Mouse (Mus musculus) Patski (cell line): ENCODE data around the gene Suclg2. TPM values are rescaled to one million over a fixed set of nuclear protein-coding genes. Genes with fewer than 3 reads are reported as not detected.
A peak's percentile ranks its signal among the peaks of the same experiment; 100 is the strongest.

Experiments
- ATAC-seq: fragments of 100-300 bp; one replicate; pipeline ENCODE4 v1.8.0; 2021
- CTCF ChIA-PET: fragments of 350-600 bp; sonication (Branson Sonifier 250); formaldehyde crosslinking; loops from one replicate; lab custom pipeline; 2022; ENCODE audit warnings: inconsistent platforms; lab: Charles Lee
- POLR2A ChIA-PET: fragments of 350-600 bp; sonication (Branson Sonifier 250); formaldehyde crosslinking; loops from one replicate; lab custom pipeline; 2022; ENCODE audit warnings: antibody characterized with exemption, inconsistent platforms; lab: Charles Lee
- DNase-seq: peaks from one replicate; pipeline ENCODE4 v3.0.0-alpha.2; 2011; ENCODE audit warnings: low read depth, low spot score
- H3K27me3 ChIP-seq: fragments of 371-371 bp; one replicate; pipeline ENCODE4 v1.5.1; 2021
- CTCF ChIP-seq: fragments of 100-300 bp; IDR thresholded peaks from one replicate; pipeline ENCODE4 v1.5.1; 2021
- in situ Hi-C: fragments of 300-500 bp; cut with MboI; formaldehyde crosslinking; loops from 3 replicates; pipeline ENCODE4 v1.11.1; 2018; ENCODE audit warnings: low pct_unique_long_range_greater_than_20kb, mixed read lengths
- polyA plus RNA-seq: library from polyadenylated mRNA; unstranded; gene quantifications from one replicate; pipeline ENCODE4 v1.2.3, GENCODE M21; 2021

Suclg2 gene
- polyA plus RNA-seq, 1 experiment from 2014 or later: 176 TPM

DNA sequence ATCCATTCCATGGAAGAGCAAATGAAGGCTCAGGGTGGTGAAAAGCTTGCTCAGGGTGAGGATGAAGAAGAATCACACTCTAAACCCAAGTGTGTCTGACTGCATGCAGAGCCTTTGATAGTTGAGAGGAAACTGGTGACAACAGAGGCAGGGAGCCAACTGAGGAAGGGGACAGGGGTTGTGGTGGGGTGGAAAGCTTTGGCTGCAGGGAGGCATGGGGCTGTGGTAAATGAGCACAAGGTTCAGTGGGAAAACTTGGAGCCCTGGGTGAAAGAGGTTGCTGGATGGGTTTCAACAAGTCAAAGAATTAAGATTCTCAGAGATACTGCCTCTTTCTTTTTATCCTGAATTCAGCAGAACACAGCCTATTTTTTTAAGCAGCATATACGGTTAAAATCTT, 43.9 kb downstream of the Suclg2 start:
- ChIA-PET POLR2A (no interaction called here), CTCF (interaction anchor here (1.1 kb wide), 1 partner anchor 30 kb away, joined by 3 read pairs; no protein-coding TSS in a partner anchor)
- no peak for ATAC-seq
- no peaks in the 10 kb centered on the region for H3K27me3 ChIP-seq
- DNase-seq: no peak
- TF ChIP-seq CTCF: no peak
- in situ Hi-C loops: no loop called here

DNA sequence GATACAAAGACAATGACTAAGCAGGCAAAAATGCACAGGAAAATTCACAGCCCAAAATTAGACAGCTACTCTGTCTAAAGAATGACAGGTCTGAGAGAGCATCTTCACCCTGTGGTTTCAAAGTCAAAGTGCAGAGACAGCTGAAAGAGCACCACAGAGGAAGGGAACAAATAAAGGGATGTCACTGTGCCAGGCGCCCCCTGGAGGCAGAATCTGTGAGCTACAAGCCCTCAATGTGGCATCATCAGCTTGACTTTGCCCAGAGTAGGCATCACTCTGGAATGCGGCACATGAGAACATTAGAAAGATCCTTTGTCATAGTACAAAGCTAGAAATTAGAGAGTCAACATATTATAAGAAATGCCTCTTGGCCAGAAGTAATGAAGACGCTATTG, 49.3 kb downstream of the Suclg2 start:
- no peaks in the 10 kb centered on the region for H3K27me3 ChIP-seq
- ATAC-seq (peak; percentile 54), DNase-seq (no peak)
- CTCF ChIA-PET: interaction anchor here (0.8 to 2.9 kb wide), 6 partner anchors 9 to 42 kb away, joined by 3 to 9 read pairs (median 4); no protein-coding TSS in a partner anchor
- POLR2A ChIA-PET: no interaction called here
- peak; percentile 78 for TF ChIP-seq CTCF
- in situ Hi-C loops: no loop called here

DNA sequence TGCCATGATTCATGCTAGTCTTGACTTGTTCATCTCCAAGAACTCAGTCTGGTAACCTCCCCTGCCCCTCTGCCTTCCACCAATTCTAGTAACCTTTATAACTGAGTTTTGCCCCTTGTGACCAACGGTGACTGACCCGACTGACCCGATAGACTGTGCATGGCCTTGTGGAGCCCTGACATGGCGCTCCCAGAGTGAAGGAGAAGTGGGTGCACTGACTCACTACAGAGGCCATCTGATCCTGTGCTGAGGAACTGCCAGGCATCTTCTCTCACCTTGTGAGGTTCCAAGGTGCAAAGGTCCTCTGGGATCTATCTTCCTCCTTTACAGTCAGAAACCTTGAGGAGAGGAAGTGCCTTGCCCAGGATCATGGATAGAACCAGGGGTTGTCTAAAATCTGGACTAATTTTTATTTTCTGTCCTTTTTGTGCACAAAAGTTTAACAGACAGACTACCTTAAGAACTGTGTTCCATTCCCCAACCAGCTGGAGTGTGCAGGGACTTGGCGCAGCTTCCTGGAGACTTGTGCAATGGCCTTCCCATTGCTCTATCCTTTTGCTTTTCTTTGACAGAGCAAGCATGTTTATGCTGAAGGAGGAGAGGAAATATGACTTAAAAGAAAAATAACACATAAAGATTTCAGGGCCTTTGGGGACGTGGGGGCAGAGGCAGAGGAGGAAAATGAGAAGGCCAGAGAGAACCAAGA, 49.8 kb downstream of the Suclg2 start:
- POLR2A ChIA-PET: no interaction called here
- TF ChIP-seq CTCF: no peak
- no peak for ATAC-seq
- CTCF ChIA-PET: interaction anchor here (0.8 to 2.9 kb wide), 6 partner anchors 9 to 42 kb away, joined by 3 to 9 read pairs (median 4); no protein-coding TSS in a partner anchor
- no peaks in the 10 kb centered on the region for H3K27me3 ChIP-seq
- DNase-seq: no peak
- in situ Hi-C loops: no loop called here

GRCm38 (mm10) chr6:95657671-95658070, 60.9 kb downstream of the Suclg2 start:
- in situ Hi-C loops: no loop called here
- ChIA-PET POLR2A (no interaction called here), CTCF (interaction anchor here (0.8 kb wide), 1 partner anchor 14 kb away, joined by 3 read pairs; no protein-coding TSS in a partner anchor)
- H3K27me3 ChIP-seq: no peaks in the 10 kb centered on the region
- no peak for TF ChIP-seq CTCF
- no peak for DNase-seq
- ATAC-seq: no peak

DNA sequence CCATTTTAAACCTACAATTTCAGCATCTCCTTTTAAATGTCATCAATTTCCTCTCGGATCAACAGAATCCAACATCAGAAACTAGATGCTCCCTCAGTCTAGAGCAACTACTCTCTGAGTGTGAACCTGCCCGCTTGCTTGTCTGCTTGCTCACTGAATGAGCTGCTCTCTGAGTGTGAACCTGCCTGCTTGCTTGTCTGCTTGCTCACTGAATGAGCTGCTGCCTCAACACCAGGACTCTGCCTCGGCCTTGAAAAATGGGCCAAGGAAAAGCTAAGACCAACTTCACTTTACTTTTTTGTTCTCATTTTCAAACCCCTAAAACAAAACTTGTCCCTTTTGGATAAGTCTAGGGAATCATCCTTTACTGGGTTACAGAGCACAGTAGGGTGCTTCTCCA, 64.9 kb downstream of the Suclg2 start:
- H3K27me3 ChIP-seq: no peaks in the 10 kb centered on the region
- CTCF ChIA-PET: interaction anchor here (1.4 kb wide), 1 partner anchor 13 kb away, joined by 3 read pairs; no protein-coding TSS in a partner anchor
- POLR2A ChIA-PET: no interaction called here
- in situ Hi-C loops: no loop called here
- ATAC-seq (no peak), DNase-seq (no peak)
- TF ChIP-seq CTCF: no peak

DNA sequence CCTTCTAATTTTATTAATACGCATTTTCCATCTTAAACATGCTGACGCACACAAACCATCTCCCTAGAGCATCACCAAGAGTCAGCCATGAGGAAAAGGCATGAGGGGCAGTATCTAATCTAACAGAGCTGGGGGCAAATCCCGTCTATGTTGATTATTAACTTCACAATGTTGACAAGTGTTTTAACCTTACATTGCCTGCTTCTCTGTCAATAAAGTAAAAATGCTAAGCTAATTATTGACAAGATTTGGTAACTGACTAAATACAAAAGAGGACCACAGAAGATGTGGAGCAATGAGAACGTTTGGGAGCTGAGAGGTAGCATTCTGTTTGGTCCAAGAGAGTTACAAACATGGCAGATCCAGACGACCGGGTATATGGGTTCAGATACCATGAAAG, 65.8 kb downstream of the Suclg2 start:
- DNase-seq (no peak), ATAC-seq (no peak)
- no peaks in the 10 kb centered on the region for H3K27me3 ChIP-seq
- ChIA-PET CTCF (interaction anchor here (0.8 to 1.4 kb wide), 2 partner anchors 14 to 16 kb away, joined by 3 to 4 read pairs; no protein-coding TSS in a partner anchor), POLR2A (interaction anchor here (0.6 to 0.9 kb wide), 2 partner anchors 17 to 89 kb away, joined by 3 read pairs; no protein-coding TSS in a partner anchor)
- in situ Hi-C loops: no loop called here
- TF ChIP-seq CTCF: no peak

- DNase-seq (no peak), ATAC-seq (no peak)
- CTCF ChIA-PET: interaction anchor here (1.1 to 1.5 kb wide), 3 partner anchors 10 to 60 kb away, joined by 3 to 9 read pairs (median 3); no protein-coding TSS in a partner anchor
- TF ChIP-seq CTCF: no peak
- POLR2A ChIA-PET: interaction anchor here (0.6 kb wide), 2 partner anchors 20 to 31 kb away, joined by 3 read pairs; no protein-coding TSS in a partner anchor
- no peaks in the 10 kb centered on the region for H3K27me3 ChIP-seq
- in situ Hi-C loops: no loop called here
Measured at GRCm38 (mm10) chr6:95651391-95651876, 67.2 kb downstream of the Suclg2 start.

DNA sequence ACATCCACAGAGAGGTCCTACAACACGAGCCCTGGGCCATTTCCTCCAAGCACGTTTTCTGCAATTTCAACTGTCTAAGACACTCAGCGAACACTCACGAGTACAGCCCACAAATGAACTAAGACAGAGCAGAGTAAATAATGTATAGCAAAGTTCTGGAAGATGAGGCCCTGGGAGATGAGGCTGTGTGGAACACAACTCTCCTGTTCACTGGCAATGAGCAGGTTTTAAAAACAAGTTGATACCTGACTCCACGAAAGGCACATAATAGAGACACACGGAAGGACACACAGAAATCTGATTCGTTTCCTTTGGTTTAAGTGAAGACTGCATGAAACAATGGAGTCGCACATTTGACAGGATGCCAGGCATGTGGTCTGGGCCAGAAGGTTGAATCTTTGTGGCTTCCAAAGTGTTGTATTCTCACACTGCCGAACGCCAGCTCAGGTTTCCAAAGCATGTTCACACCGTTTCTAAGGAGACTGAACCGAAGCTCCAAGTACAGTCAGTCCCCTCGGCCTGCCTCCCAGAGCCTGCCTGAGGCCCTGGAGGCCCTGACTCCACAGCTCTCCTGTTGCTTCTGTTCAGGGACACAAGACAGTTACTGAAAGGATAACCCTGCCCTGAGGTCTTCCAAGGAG, 68.4 kb downstream of the Suclg2 start:
- ChIA-PET POLR2A (no interaction called here), CTCF (interaction anchor here (1.1 to 1.3 kb wide), 2 partner anchors 9 to 61 kb away, joined by 3 read pairs; no protein-coding TSS in a partner anchor)
- no peak for ATAC-seq
- no peak for DNase-seq
- no peak for TF ChIP-seq CTCF
- in situ Hi-C loops: no loop called here
- no peaks in the 10 kb centered on the region for H3K27me3 ChIP-seq

DNA sequence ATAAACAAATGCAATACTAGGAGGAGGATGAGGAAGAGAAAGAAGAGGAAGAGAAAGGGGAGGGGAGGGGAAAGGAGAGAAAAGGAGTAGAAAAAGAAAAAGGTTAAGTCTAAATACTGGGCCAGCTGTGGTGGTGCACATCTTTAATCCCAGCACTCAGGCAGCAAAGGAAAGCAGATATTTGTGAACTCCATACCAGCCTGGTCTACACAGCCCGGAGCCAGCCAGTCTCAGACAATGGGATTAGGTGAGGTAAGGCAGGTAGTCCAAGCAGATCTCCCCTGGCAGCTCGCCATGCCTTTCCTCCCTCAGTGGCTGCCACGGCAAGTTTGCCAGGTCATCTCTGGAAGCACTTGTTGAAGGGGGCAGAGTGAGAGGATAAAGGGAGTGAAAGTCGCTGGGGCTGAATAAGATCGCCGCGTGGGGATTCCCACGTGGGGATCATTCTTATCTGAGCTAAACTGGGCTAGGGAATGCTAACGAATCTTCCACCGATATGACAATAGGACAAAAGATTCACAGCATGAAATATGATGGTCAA, 69.4 kb downstream of the Suclg2 start:
- ATAC-seq (no peak), DNase-seq (no peak)
- no peak for TF ChIP-seq CTCF
- H3K27me3 ChIP-seq: no peaks in the 10 kb centered on the region
- POLR2A ChIA-PET: interaction anchor here (0.5 kb wide), 1 partner anchor 1282 kb away, joined by 3 read pairs; no protein-coding TSS in a partner anchor
- in situ Hi-C loops: no loop called here
- CTCF ChIA-PET: no interaction called here

- ChIA-PET POLR2A (no interaction called here), CTCF (interaction anchor here (1.2 to 1.5 kb wide), 3 partner anchors 14 to 33 kb away, joined by 3 to 5 read pairs (median 3); no protein-coding TSS in a partner anchor)
- ATAC-seq: no peak
- DNase-seq: no peak
- in situ Hi-C loops: no loop called here
- H3K27me3 ChIP-seq: no peaks in the 10 kb centered on the region
- no peak for TF ChIP-seq CTCF
Measured at GRCm38 (mm10) chr6:95637416-95637815, 81.2 kb downstream of the Suclg2 start.
